Mouse (Mus musculus): Measurements from ENCODE around the gene Rnf183.

Rnf183 gene

GRCm38 (mm10) chr4:62383752-62384151, 51.3 kb downstream of the Rnf183 start:
- DNase-seq (ENCODE audit: low read depth, low spot score), result no peak

GRCm38 (mm10) chr4:62383207-62383606, 51.8 kb downstream of the Rnf183 start:
- DNase-seq (ENCODE audit: low read depth, low spot score), result no peak

- DNase-seq (ENCODE audit: low read depth, low spot score), result no peak
Measured at GRCm38 (mm10) chr4:62379724-62380381, 55.2 kb downstream of the Rnf183 start.

Measured in CD4-positive, CD25-positive, alpha-beta regulatory T cell, adult 2 months (primary cell).